Mouse (Mus musculus): ENCODE data around the gene Lin7b.
"Not testable (repeated sequence)": the region's sequence is repeated elsewhere in the genome, so short reads cannot be mapped to it uniquely, and the experiment has no call there.

Gene Lin7b

DNA sequence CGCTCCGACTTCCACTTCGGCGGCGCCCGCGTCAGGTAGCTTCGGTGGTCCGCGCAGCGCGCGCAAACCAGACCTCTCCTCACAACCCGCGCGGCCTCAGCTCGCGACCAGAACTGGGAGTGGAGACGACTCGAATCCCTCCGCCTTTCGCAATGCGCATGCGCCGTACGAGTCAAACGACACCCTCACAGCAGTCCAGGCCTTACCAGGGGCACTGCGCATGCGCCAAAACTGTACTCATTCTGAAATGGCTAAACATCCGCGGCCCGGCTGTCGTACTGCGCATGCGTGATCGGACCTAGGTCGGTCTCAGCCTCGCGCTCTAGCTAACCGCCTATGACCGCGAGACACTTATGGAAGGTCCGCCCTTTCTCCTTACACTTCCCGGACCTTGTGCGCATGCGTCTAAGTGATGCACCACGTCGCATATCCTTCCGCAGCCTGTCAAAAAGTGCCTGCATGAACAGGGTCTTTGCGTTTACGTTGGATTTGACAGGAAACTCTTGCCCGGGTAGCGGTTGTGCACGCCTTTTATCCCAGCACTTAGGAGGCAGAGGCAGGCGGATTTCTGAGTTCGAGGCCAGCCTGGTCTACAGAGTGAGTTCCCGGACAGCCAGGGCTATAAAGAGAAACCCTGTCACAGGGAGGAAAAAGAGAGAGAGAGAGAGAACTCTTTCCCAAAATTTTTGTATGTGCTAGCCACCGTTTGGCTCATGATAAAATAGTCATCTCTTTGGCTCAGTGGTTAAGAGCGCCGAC is 25.4 kb upstream of the Lin7b start, which contains the start of gene Snrnp70:
TSS of gene Snrnp70 (minus strand) at position 165 of the 759 bp plus-strand sequence.
- DNase-seq (ENCODE audit: low spot score in 2 of 2), result peak; percentile 100

DNA sequence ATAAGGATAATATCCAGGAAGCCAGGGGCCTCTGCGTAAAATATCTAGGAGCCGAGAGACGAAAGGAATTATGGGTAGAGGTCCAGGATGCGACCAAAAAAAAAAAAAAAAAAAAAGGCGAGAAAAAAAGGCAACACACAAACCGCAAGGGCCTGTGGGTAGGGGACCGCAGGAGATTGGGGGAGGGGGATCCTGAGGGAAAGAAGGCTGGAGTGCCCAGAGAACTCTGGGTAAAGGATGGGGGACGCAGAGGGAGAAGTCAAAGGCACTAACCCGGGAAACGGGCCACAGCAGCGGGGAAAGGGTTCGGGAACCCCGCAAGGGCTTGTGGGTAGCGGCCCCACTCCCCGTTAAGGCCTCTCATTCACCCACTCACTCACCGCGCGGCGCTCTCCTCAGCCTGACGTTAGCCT is 24.8 kb upstream of the Lin7b start:
- no peak for DNase-seq (ENCODE audit: low spot score in 2 of 2)

DNA sequence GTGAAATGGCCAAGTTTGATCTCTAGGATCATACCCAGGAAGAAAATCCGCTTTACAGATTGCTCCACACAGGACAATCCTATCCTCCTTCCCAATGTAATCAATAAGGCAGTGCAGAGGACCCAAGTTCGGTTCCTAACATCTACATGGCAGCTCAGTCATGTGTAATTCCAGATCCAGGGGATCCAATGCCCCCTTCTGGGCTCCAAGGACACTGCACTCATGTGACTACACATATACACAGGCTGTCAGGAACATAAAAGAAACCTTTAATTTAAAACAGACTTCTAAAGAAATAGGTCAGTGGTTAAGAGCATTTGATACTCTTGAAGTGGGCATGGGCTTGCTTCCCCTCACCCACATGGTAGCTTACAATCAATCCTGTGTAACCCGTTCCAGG is 15.7 kb upstream of the Lin7b start:
- no peak for DNase-seq (ENCODE audit: low spot score in 2 of 2)

DNA sequence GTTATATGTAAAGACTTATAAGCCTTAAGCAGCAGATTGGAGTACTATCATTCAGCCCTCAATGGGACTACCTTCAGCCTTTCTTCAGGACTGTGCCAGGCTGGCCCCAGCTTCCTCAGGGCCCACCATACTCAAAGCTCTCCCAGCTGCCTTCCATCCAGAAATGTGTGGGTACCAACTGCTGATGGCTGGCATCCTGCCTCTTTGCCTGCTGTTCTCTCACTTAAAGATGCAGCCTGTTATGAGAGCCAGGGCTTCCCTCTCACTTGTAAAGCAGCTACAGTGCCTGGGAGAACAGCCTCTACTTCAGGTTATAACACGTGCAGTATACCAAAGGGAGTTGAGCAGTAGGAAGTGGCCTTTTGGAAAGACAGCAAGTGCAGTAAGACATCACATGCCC is 5.7 kb upstream of the Lin7b start:
- DNase-seq (ENCODE audit: low spot score in 2 of 2), result no peak

DNA sequence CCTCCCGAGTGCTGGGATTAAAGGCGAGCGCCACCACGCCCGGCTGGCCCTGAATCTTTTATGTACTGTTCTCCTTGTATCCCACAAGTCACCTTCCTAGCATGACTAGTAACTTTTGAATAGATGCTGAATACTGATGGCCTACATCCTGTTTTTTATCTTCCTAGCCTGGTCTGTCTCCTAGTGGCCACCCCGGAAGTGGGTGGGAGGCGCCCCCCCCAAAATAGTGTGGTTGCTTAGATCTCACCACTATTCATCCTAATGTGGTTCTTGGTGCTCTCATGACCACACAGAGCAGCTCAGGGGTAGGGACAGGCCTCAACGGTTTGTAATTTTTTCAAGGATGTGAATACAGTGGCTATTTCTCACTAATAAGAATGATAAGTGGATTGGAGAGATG is 4.2 kb upstream of the Lin7b start:
- no peak for DNase-seq (ENCODE audit: low spot score in 2 of 2)

DNA sequence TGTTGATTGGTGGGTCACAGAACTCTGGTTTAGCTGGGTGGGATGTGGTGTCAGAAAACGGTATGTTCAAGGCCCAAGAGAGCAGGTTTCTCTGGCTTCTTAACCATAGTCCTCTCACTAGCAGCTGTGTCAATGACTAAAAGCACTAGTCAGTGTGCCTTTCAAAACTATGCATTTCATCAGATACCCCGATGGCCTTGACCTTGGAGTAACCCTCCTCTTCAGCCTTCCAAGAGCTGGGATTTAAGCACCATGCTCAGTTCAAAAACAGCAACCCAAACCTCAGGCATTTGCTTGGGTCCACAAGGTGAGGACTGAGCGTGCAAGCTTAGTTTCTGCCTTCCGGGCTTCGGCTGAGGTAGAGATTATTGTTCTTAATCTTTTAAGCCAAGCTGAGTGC is 2.0 kb upstream of the Lin7b start:
- DNase-seq (ENCODE audit: low spot score in 2 of 2), result no peak

DNA sequence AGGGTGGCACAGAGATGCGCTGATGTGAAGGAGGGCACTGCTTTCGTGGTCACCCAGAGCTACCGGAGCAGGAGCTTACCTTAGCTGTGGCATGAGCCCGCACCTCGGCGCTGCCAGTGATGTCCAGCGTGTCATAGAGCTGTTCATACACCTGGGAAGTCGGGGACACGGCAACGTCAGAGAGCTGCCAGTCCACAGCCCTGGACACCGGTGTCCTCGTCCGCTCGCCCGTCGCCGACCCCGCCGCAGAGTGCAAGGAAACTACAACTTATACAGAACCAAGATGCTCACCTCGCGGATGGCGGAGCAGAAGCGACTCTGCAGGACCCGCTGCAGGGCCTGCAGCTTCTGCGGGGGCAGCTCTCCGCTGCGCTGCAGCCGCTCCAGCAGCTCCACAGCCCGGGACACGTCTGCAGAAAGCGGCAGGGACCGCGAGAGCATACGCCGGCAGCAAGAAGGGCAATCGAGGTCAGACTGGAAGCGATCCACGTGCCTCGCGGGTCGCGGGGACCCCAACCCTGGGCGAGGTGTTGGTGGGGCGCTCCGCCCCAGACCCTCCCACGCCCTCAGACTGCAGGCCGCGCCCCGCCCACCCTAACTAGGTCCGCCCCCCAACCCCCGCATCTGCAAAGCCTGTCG is 428 bp downstream of the Lin7b start:
- DNase-seq (ENCODE audit: low spot score in 2 of 2), result peak; percentile 29 to 50

DNA sequence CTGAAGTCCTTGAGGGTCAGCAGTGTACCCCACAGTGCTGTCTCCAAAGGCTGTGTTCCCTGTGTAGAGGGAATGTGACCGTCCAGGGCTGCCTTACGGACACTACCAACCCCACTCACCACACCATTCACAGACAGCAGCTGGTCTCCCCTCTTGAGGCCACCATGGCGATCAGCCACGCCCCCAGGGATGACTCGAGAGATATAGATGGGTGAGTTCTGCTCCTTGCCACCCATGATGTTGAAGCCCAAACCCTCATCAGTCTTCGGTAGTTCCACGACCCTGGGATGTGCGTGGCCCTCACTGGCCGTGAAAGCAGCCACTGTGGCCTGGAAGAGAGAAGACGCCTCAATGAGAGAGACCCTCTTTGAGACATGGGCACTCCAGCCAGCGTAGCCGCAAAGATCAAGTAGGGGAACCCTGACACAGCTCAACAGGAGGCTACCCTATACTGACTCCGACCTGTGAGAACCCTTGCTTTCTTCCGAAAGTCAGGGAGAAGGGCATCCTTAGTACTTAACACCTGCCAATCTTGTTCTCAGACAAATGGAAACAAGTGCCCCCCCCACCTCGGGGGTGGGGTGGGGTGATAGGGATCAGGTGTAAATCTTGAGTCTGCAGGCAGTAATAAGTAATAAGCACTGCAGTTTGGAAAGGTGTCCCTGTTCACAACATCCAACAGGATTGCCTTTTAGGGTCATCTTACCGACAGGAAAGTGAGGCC is 1.2 kb downstream of the Lin7b start:
- DNase-seq (ENCODE audit: low spot score in 2 of 2), result no peak

DNA sequence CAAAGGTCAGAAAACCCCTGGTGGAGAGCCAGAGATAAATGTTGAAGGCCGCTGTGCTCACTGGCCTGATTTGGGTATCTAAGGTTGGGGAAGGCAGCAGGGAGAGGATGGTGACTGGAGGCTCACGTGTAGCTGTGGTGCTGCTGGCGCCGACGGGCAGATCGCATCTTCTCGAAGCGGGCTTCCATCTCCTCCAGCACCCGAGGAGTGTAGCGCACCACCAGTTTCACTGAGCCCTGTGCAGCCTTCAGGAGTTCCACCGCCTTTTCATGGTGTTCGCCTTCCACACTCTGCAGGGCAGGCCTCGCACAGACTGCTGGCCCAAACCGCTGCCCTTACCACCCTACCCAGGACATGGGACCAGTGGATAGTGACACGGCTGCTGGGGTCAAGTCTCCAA is 2.2 kb downstream of the Lin7b start:
- DNase-seq (ENCODE audit: low spot score in 2 of 2), result no peak

DNA sequence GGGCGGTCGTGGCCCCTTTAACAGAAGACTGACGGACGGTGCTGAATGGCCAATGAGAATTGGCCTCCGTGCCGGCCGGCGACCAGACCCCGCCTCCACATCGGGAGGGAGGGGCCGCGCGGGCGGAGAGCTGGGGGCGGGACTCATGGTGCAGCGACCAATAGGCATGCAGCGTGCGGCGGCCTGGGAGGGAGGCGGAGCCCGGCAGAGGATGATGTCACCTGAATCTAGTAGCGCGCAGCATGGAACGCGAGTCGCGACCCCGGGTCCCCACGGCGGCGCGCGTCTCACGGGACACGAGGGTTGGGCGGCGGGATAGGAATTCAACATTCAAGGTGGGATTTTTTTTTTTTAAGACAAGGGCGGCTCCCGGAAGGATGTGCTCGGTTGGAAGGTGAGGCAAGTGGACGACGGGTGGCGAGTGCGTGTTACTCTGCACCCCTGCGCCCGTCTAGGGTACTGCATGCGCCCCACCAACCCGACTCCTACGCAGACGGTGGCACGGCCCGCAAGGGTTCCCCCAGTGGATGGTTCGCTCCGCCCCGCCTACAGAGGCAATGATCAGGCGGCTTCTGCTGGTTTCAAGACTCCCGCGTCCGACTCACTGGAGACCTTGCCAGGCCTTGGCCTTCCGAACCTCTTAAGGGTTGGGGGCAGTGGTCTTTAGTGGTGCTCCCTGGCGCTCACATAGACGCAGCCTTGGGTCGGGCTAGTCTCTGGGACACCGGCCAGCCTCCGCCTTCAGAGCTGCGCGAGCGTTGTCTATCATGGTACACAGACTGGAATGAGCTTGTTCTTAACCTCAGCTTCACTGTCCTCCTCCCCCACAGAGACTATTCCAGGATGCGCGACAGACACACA is 3.1 kb downstream of the Lin7b start:
- peak; percentile 98 to 99 for DNase-seq (ENCODE audit: low spot score in 2 of 2)

DNA sequence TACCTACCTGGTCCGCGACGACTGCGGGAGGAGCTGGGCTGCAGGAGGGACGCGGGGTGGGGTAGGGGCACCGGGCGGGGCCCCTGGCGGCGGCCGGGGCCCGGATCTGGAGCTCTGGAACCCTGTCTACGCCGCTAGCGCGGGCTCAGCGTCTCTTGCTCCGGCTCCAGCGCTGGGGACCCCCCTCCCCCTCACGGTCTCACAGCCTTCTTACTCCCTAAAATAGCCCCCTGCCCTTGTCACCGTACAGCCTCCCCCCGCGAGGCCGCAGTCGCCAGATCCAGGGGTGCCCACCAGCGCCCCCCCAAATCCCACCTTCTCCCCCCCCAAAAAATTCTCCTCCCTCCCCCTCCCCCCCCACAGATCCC is 3.7 kb downstream of the Lin7b start, which contains the start of gene Ppfia3:
TSS of gene Ppfia3 (minus strand) at position 368 of the 368 bp plus-strand sequence.
- DNase-seq (ENCODE audit: low spot score in 2 of 2), result no peak

DNA sequence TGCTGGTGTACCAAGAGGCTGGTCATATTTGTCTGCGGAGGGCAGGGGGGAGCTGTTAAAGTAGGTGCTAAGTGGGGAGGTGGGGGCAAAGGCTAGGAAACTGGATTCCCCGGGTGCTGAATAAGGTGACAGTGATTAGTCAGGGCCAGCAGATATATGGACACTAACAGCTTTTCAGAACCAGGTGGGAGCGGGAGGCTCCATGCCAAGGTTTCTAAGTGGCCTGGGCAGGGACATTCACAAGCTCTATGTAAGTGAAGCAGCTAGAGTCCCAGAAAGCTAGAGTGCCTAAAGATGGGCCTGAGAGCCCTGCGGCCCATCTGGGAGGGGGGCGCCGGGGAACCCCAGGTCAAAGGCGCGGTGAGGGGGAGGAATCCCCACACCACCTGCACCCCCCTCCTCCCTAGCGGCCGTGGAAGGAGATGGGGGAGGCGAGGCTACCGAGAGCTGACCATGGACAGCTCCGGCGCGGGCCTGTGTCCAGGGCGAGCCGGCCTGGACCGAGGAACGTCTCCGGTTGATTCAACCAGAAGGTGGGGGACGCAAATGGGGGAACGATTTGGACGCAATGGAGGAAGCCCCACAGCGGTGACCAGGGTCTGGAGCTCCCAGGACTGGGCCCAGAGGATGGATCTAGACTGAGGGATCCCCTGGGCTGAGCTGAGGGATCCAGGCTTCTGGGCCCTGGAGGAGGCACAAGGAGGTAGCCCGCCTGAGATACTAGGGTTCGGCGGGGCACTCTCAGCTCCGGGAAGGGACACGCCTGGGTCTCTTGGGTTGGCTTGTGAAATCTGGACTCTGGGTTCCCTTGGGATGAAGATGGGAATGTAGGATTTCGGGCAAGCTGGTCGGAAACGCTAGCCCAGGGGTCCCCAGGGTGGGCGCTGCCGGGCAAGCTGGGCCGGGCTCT is 4.4 kb downstream of the Lin7b start:
- peak in 1 of 2 experiments; percentile 42 for DNase-seq (ENCODE audit: low spot score in 2 of 2)

DNA sequence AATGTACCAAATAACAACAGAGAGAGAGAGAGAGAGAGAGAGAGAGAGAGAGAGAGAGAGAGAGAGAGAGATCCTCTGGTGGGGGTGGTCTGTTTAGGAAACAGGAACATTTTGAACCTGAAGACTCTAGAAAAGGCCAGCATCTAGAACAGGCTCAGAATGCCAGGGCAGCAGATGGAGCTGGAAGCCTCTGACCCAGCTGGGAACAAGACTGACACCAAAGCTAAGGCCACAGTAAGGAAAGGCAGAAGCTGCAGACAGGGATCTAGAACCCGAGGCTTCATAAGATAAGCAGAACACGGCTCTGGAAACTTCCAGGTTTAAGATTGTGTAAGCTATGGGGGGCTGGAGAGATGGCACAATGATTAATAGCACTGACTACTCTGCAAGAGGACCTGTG is 6.4 kb downstream of the Lin7b start:
- DNase-seq (ENCODE audit: low spot score in 2 of 2), result no peak

DNA sequence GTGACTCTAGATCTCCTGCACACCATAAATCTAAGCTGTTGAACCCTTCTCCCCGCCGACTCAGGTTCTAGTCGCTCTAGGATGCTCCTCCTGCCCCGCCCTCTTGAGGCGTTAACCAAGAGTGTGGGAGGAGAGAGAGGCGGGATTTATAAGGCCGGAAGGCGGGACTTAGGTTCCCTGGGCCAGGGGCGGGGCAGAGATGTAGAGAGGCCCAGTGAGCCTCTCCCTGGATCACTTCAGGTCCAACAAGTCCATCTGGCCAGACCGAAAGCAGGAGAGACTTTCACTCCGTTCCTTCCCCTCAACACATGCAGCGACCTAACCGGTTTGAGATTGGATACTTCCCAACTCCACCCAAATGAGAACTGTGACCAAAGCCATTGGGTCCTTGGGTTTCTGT is 7.6 kb downstream of the Lin7b start:
- peak in 1 of 2 experiments; percentile 11 for DNase-seq (ENCODE audit: low spot score in 2 of 2)

DNA sequence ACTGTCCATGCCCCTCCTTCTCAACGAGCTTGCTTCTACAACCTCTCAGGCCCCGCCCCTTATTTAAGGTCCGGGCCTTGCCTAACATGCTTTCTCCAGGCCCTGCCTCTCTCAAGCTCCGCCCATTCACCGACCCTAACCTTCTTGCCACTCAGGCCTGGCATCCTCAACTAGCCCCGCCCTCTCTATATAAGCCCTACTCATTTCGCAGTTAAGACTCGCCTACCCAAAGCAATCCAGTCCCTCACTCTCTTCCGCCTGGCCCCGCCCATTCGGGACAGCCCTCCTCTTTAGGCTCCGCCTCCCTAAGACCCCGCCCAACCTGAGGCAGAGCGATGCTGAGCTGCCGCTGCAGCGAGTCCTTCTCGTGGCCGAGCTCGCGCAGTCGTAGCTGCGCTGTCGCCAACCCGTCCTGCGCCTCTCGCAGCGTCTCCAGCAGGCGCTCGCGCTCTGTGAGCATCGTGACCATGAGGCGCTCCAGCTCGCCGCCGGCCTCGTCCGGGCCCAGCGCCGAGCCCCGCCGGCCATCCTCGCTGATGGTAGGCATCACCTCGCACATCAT is 9.1 kb downstream of the Lin7b start:
- peak; percentile 75 to 82 for DNase-seq (ENCODE audit: low spot score in 2 of 2)

DNA sequence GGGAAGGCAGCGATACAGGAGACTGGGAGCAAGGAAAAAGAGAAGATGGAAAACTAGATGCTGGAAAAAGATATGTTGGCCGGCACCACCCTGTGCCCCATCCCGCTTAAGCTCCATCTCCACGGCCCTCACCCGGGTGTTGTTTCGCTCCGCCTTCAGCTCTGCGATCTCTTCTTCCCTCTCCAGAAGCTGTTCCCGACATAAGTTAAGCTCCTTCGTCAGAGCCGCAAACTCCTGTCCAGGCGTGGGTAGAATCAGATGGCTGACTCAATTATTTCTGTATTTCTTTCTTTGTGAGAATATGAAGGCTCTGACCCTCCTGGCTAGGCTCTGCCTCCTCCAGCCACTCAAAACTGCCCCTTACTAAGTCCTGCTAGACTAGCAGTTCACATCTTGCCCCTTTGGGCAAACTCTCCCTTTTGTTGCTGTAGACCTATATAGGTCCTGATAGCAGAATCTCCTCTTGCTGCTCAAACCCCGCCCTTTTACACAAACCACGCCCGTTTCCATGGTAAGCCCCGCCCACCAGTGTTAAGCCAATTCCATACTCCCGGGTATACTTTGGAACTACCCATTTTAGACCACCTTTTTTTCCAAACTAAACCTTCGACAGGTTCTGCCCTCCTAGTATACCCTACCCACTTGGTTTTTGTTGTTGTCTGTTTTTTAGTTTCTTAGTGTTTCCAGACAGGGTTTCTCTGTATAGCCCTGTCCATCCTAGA is 9.8 kb downstream of the Lin7b start:
- DNase-seq (ENCODE audit: low spot score in 2 of 2), result peak in 1 of 2 experiments; percentile 56

DNA sequence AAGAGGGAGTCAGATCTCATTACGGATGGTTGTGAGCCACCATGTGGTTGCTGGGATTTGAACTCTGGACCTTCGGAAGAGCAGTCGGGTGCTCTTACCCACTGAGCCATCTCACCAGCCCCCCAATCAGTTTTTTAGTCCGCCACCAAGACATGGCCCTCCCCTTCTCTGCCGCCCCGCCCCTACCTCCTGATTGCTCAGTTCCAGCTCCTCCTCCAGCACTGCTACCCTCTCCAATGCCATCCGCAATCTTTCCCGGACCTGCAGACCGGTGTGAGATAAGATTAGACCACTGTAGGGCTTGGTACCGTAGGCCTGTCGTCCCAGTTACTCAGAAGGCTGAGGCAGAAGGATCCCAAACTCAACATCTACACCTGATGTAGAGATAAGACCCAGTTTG is 11.3 kb downstream of the Lin7b start:
- DNase-seq (ENCODE audit: low spot score in 2 of 2), result not testable (repeated sequence)

DNA sequence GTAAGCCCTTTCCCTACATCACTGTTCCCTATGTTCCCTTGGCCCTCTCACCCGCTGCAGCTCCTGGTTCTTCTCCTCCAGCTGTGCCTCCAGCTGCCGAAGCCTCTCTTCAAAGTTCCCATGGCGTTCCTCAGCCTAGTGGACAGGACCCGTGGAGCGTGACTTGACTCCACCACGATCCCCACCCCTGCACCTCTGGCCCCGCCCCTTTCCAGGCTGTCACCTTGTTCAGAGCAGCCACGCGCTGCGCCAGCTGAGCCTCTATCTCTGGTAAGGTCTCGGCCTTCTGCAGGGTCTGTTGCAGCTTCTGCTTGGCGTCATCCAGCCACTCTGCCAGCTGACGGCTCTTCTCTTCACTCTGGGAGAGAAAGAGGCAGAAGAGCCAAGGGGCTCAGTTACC is 14.3 kb downstream of the Lin7b start:
- DNase-seq (ENCODE audit: low spot score in 2 of 2), result no peak

DNA sequence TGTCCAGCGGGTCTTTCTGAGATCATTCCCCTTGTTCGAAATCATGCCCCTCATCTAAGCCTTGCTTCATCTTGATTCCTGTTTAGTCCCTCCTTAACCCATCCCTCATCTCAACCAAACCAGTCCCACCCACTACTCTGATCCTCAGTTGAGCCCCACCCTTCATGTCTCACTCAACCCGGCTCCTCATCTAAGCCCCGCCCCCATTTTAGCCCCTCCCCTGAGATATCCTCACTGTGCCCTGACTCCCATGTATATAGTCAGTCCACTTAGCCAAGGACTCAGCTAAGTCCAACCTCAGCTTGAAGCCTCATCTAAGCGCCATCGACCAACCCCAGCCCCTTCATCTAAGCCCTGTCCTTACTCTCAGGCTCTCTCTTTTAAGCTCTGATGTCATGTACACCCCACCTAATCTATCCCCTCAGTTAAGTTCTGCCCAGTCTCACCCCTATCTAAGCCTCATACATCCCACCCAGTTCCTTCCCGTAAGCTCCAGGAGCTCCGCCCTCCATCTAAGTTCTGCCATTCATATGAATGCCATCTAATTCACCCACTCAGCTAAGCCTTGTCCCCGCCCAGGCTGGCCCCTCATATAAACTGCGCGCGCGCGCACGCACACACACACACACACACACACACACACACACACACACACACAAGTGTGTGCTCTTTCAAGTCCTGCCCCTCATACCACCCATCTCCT is 14.9 kb downstream of the Lin7b start:
- no peak for DNase-seq (ENCODE audit: low spot score in 2 of 2)

Data from frontal cortex, postnatal 36 days (tissue).